Mouse (Mus musculus): ENCODE results near the gene Nemp2. TPM values are rescaled to one million over a fixed set of nuclear protein-coding genes. Genes with fewer than 3 reads are reported as not detected.

Gene Nemp2
- total RNA-seq, 1 experiment = 8.7 TPM

DNA sequence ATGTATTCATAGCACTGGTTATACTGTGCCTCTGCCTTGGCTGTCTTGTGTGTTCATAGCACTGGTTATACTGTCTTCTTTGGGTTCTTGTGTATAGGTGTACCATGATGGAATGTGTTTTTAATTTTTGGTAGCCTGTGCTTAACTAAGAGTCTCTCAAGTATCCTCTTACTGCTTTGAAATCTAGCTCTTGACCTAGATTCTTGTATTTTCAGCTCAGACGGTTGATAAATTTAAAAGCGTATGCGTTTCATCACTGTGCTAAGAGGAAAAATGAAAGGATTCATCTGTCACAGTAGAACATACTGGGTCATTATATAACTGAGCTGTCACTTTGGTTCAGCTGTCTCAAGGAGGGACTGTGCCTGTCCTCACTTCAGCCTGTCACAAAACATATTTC, 5.4 kb downstream of the Nemp2 start:
- in situ Hi-C loops (cut with MboI; ENCODE audit: low sequenced_read_pairs in 2 of 2, unreplicated experiment in 2 of 2) = no loop called here
- Histone ChIP-seq H3K9ac (ENCODE audit: insufficient read depth, low read depth, low read length, poor library complexity, severe bottlenecking) (no peak overlapping the region), H3K36me3 (ENCODE audit: control insufficient read depth, insufficient read depth, low read length, poor library complexity, severe bottlenecking) (peaks cover 16% of the 10 kb centered on the region), H3K4me1 (ENCODE audit: control insufficient read depth in 2 of 2, insufficient read depth in 2 of 2, low read length in 2 of 2, poor library complexity in 1 of 2) (peaks cover 0 to 2% of the 10 kb centered on the region in 2 experiments; a peak in 1 of 4 replicates), H3K9me3 (ENCODE audit: control insufficient read depth, insufficient read depth, low read depth, low read length) (no peaks in the 10 kb centered on the region), H3K4me3 (ENCODE audit: insufficient read depth in 1 of 2, low read depth in 1 of 2, low read length in 2 of 2, poor library complexity in 1 of 2, severe bottlenecking in 1 of 2) (no peak overlapping the region), H3K27ac (ENCODE audit: insufficient read depth, low read depth, low read length, poor library complexity, severe bottlenecking) (no peak overlapping the region)
- no peak for TF ChIP-seq MAFK (IDR thresholded peaks at IDR 0.05; ENCODE audit: insufficient read depth, low read depth, low read length)
- TF ChIP-seq CHD2 (IDR thresholded peaks at IDR 0.05; ENCODE audit: low read depth, low read length) = no peak
- TF ChIP-seq HCFC1 (IDR thresholded peaks at IDR 0.05; ENCODE audit: borderline replicate concordance, insufficient read depth, low read length) = no peak
- TF ChIP-seq ZNF384 (IDR thresholded peaks at IDR 0.05; ENCODE audit: low read depth, low read length) = no peak
- TF ChIP-seq ZC3H11A (IDR thresholded peaks at IDR 0.05; ENCODE audit: borderline replicate concordance, low read depth, low read length) = no peak
- DNase-seq (ENCODE audit: low read depth, low spot score) = no peak

DNA sequence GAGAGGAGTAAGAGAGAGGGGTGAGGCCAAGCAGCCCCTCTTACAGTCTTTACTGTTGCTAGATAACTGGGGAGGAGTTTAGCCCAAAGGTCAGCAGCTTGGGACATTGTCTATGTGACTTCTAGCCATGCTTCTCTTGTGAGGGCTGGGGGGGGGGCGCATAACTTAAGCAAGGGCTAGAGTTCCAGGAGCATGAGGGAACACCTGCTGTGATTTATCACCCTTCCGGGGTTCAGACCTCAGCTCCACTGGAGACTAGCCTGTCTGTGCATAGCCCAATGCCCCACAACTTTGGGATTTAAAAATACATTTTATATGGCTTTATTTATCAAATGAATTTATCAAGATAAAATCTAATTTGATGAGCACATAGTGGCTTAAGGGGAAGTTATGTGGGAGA, 7.6 kb downstream of the Nemp2 start:
- H3K27ac ChIP-seq (ENCODE audit: insufficient read depth, low read depth, low read length, poor library complexity, severe bottlenecking) = no peak overlapping the region
- no peaks in the 10 kb centered on the region for H3K9me3 ChIP-seq (ENCODE audit: control insufficient read depth, insufficient read depth, low read depth, low read length)
- TF ChIP-seq CHD2 (IDR thresholded peaks at IDR 0.05; ENCODE audit: low read depth, low read length) = no peak
- no peak for TF ChIP-seq ZC3H11A (IDR thresholded peaks at IDR 0.05; ENCODE audit: borderline replicate concordance, low read depth, low read length)
- no peak for TF ChIP-seq ZNF384 (IDR thresholded peaks at IDR 0.05; ENCODE audit: low read depth, low read length)
- no peak for TF ChIP-seq HCFC1 (IDR thresholded peaks at IDR 0.05; ENCODE audit: borderline replicate concordance, insufficient read depth, low read length)
- no peak for TF ChIP-seq MAFK (IDR thresholded peaks at IDR 0.05; ENCODE audit: insufficient read depth, low read depth, low read length)
- in situ Hi-C loops (cut with MboI; ENCODE audit: low sequenced_read_pairs in 2 of 2, unreplicated experiment in 2 of 2) = no loop called here
- H3K4me1 ChIP-seq (ENCODE audit: control insufficient read depth in 2 of 2, insufficient read depth in 2 of 2, low read length in 2 of 2, poor library complexity in 1 of 2) = no peaks in the 10 kb centered on the region
- no peak overlapping the region for H3K4me3 ChIP-seq (ENCODE audit: insufficient read depth in 1 of 2, low read depth in 1 of 2, low read length in 2 of 2, poor library complexity in 1 of 2, severe bottlenecking in 1 of 2)
- no peak for DNase-seq (ENCODE audit: low read depth, low spot score)
- H3K9ac ChIP-seq (ENCODE audit: insufficient read depth, low read depth, low read length, poor library complexity, severe bottlenecking) = no peak overlapping the region
- H3K36me3 ChIP-seq (ENCODE audit: control insufficient read depth, insufficient read depth, low read length, poor library complexity, severe bottlenecking) = peaks cover 14% of the 10 kb centered on the region

DNA sequence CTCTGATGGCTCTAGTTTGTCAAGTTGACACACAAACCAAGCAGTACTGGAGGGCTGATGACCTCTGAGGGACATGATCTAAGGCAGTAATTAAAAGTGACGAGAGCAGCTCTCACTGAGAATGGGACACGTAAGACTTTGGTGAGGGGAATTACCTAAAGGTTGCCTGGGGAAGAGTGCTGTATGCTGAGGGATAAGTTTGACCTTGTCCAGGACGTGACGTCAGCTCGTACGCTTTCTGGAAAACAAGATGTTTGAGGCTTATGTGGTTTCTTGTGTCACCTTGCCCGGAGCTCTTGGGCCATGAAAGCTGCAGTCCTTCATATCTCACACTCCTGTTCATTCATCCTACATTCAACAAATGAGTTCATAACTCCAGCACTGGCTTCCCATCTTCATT, 8.6 kb downstream of the Nemp2 start:
- in situ Hi-C loops (cut with MboI; ENCODE audit: low sequenced_read_pairs in 2 of 2, unreplicated experiment in 2 of 2) = no loop called here
- Histone ChIP-seq H3K36me3 (ENCODE audit: control insufficient read depth, insufficient read depth, low read length, poor library complexity, severe bottlenecking) (peaks cover 14% of the 10 kb centered on the region), H3K4me1 (ENCODE audit: control insufficient read depth in 2 of 2, insufficient read depth in 2 of 2, low read length in 2 of 2, poor library complexity in 1 of 2) (no peaks in the 10 kb centered on the region)

GRCm38 (mm10) chr1:52640266-52640665, 9.8 kb downstream of the Nemp2 start:
- Histone ChIP-seq H3K9ac (ENCODE audit: insufficient read depth, low read depth, low read length, poor library complexity, severe bottlenecking) (no peak overlapping the region), H3K36me3 (ENCODE audit: control insufficient read depth, insufficient read depth, low read length, poor library complexity, severe bottlenecking) (peaks cover 14% of the 10 kb centered on the region), H3K4me3 (ENCODE audit: insufficient read depth in 1 of 2, low read depth in 1 of 2, low read length in 2 of 2, poor library complexity in 1 of 2, severe bottlenecking in 1 of 2) (no peak overlapping the region), H3K4me1 (ENCODE audit: control insufficient read depth in 2 of 2, insufficient read depth in 2 of 2, low read length in 2 of 2, poor library complexity in 1 of 2) (no peaks in the 10 kb centered on the region), H3K27ac (ENCODE audit: insufficient read depth, low read depth, low read length, poor library complexity, severe bottlenecking) (no peak overlapping the region), H3K9me3 (ENCODE audit: control insufficient read depth, insufficient read depth, low read depth, low read length) (no peaks in the 10 kb centered on the region)
- TF ChIP-seq CHD2 (IDR thresholded peaks at IDR 0.05; ENCODE audit: low read depth, low read length) = no peak
- in situ Hi-C loops (cut with MboI; ENCODE audit: low sequenced_read_pairs in 2 of 2, unreplicated experiment in 2 of 2) = no loop called here
- no peak for DNase-seq (ENCODE audit: low read depth, low spot score)

More for the DNA sequence above, 8.6 kb downstream of the Nemp2 start:
- Histone ChIP-seq H3K9me3 (ENCODE audit: control insufficient read depth, insufficient read depth, low read depth, low read length) (no peaks in the 10 kb centered on the region), H3K9ac (ENCODE audit: insufficient read depth, low read depth, low read length, poor library complexity, severe bottlenecking) (no peak overlapping the region), H3K4me3 (ENCODE audit: insufficient read depth in 1 of 2, low read depth in 1 of 2, low read length in 2 of 2, poor library complexity in 1 of 2, severe bottlenecking in 1 of 2) (no peak overlapping the region), H3K27ac (ENCODE audit: insufficient read depth, low read depth, low read length, poor library complexity, severe bottlenecking) (no peak overlapping the region)
- no peak for TF ChIP-seq CHD2 (IDR thresholded peaks at IDR 0.05; ENCODE audit: low read depth, low read length)
- no peak for TF ChIP-seq MAFK (IDR thresholded peaks at IDR 0.05; ENCODE audit: insufficient read depth, low read depth, low read length)
- no peak for TF ChIP-seq ZC3H11A (IDR thresholded peaks at IDR 0.05; ENCODE audit: borderline replicate concordance, low read depth, low read length)
- TF ChIP-seq HCFC1 (IDR thresholded peaks at IDR 0.05; ENCODE audit: borderline replicate concordance, insufficient read depth, low read length) = no peak
- no peak for TF ChIP-seq ZNF384 (IDR thresholded peaks at IDR 0.05; ENCODE audit: low read depth, low read length)
- no peak for DNase-seq (ENCODE audit: low read depth, low spot score)

GRCm38 (mm10) chr1:52640736-52641135, 10.2 kb downstream of the Nemp2 start:
- no peak for DNase-seq (ENCODE audit: low read depth, low spot score)
- TF ChIP-seq HCFC1 (IDR thresholded peaks at IDR 0.05; ENCODE audit: borderline replicate concordance, insufficient read depth, low read length) = no peak
- TF ChIP-seq CHD2 (IDR thresholded peaks at IDR 0.05; ENCODE audit: low read depth, low read length) = no peak
- no peak for TF ChIP-seq ZC3H11A (IDR thresholded peaks at IDR 0.05; ENCODE audit: borderline replicate concordance, low read depth, low read length)
- TF ChIP-seq MAFK (IDR thresholded peaks at IDR 0.05; ENCODE audit: insufficient read depth, low read depth, low read length) = no peak
- no peaks in the 10 kb centered on the region for H3K4me1 ChIP-seq (ENCODE audit: control insufficient read depth in 2 of 2, insufficient read depth in 2 of 2, low read length in 2 of 2, poor library complexity in 1 of 2)
- H3K27ac ChIP-seq (ENCODE audit: insufficient read depth, low read depth, low read length, poor library complexity, severe bottlenecking) = no peak overlapping the region
- no peak overlapping the region for H3K9ac ChIP-seq (ENCODE audit: insufficient read depth, low read depth, low read length, poor library complexity, severe bottlenecking)
- no peak overlapping the region for H3K4me3 ChIP-seq (ENCODE audit: insufficient read depth in 1 of 2, low read depth in 1 of 2, low read length in 2 of 2, poor library complexity in 1 of 2, severe bottlenecking in 1 of 2)
- peaks cover 14% of the 10 kb centered on the region for H3K36me3 ChIP-seq (ENCODE audit: control insufficient read depth, insufficient read depth, low read length, poor library complexity, severe bottlenecking)
- H3K9me3 ChIP-seq (ENCODE audit: control insufficient read depth, insufficient read depth, low read depth, low read length) = no peaks in the 10 kb centered on the region
- in situ Hi-C loops (cut with MboI; ENCODE audit: low sequenced_read_pairs in 2 of 2, unreplicated experiment in 2 of 2) = no loop called here

Data from ES-E14 (cell line).